Mouse (Mus musculus): Measurements from ENCODE around the gene Abcc4. TPM values are rescaled to one million over a fixed set of nuclear protein-coding genes. Genes with fewer than 3 reads are reported as not detected.
A peak's percentile ranks its signal among the peaks of the same experiment; 100 is the strongest.

Abcc4 gene
- polyA plus RNA-seq, 1 experiment from 2014 or later = 2.0 TPM

- Histone ChIP-seq H3K9me3 (no peaks in the 10 kb centered on the region), H3K4me1 (peaks cover 18% of the 10 kb centered on the region), H3K9ac (peak overlapping the region; percentile 69), H3K27me3 (peaks cover 94% of the 10 kb centered on the region), H3K27ac (no peak overlapping the region), H3K36me3 (no peaks in the 10 kb centered on the region), H3K4me3 (peak overlapping the region; percentile 52), H3K4me2 (peak overlapping the region; percentile 92)
- WGBS = under 1% methylated on average over 31 of the region's 31 CpGs
- 0 out of 2 replicates have a peak, but pooled peaks have one; percentile 52 for ATAC-seq (ENCODE audit: insufficient number of reproducible peaks, insufficient read depth, low FRiP score, low TSS enrichment, low read depth)
These were observed 269.2 kb downstream of the Abcc4 start for GRCm38 (mm10) chr14:118436791-118437155.

- no peaks in the 10 kb centered on the region for H3K36me3 ChIP-seq
- H3K9me3 ChIP-seq = no peaks in the 10 kb centered on the region
- H3K9ac ChIP-seq = no peak overlapping the region
- peaks cover 18% of the 10 kb centered on the region for H3K4me1 ChIP-seq
- H3K27me3 ChIP-seq = peaks cover 90% of the 10 kb centered on the region
- ATAC-seq (ENCODE audit: insufficient number of reproducible peaks, insufficient read depth, low FRiP score, low TSS enrichment, low read depth) = no peak
- 21% methylated on average over 12 of the region's 12 CpGs for WGBS
- H3K4me3 ChIP-seq = no peak overlapping the region
- no peak overlapping the region for H3K4me2 ChIP-seq
- no peak overlapping the region for H3K27ac ChIP-seq
These were observed 270.2 kb downstream of the Abcc4 start for GRCm38 (mm10) chr14:118435676-118436330.

- no peak for ATAC-seq (ENCODE audit: insufficient number of reproducible peaks, insufficient read depth, low FRiP score, low TSS enrichment, low read depth)
- Histone ChIP-seq H3K27ac (no peak overlapping the region), H3K27me3 (peaks cover 80% of the 10 kb centered on the region), H3K36me3 (no peaks in the 10 kb centered on the region), H3K4me2 (no peak overlapping the region), H3K4me3 (no peak overlapping the region), H3K9me3 (no peaks in the 10 kb centered on the region), H3K4me1 (peaks cover 18% of the 10 kb centered on the region), H3K9ac (no peak overlapping the region)
- 79% methylated on average over 4 of the region's 4 CpGs for WGBS
These were observed 271.2 kb downstream of the Abcc4 start for GRCm38 (mm10) chr14:118434842-118435241.

GRCm38 (mm10) chr14:118433848-118434247, 272.2 kb downstream of the Abcc4 start:
- no peak for ATAC-seq (ENCODE audit: insufficient number of reproducible peaks, insufficient read depth, low FRiP score, low TSS enrichment, low read depth)
- H3K4me3 ChIP-seq = no peak overlapping the region
- no peak overlapping the region for H3K9ac ChIP-seq
- 45% methylated on average over 6 of the region's 6 CpGs for WGBS
- H3K4me2 ChIP-seq = no peak overlapping the region
- no peak overlapping the region for H3K27ac ChIP-seq
- no peaks in the 10 kb centered on the region for H3K9me3 ChIP-seq
- peaks cover 70% of the 10 kb centered on the region for H3K27me3 ChIP-seq
- H3K36me3 ChIP-seq = no peaks in the 10 kb centered on the region
- peaks cover 18% of the 10 kb centered on the region for H3K4me1 ChIP-seq

Small RNAs within 50 kb of the gene (microRNA-seq; reads per million reads assigned to microRNA genes)
- gene Mir6391 = not detected

Other genes starting within 250 kb of the Abcc4 start
- 3.8 and 5.5 TPM in 2 replicates for gene Cldn10, start 81.7 kb upstream of the Abcc4 start, polyA plus RNA-seq (2015; fragmentation: Nextera tagmentation; extraction: Ambion mirVana)
- 36.0 and 37.7 TPM in 2 replicates for gene Dzip1, start 219.2 kb upstream of the Abcc4 start, polyA plus RNA-seq (2015; fragmentation: Nextera tagmentation; extraction: Ambion mirVana)
- 27.2 and 32.3 TPM in 2 replicates for gene Dnajc3, start 231.8 kb upstream of the Abcc4 start, polyA plus RNA-seq (2015; fragmentation: Nextera tagmentation; extraction: Ambion mirVana)